Mouse (Mus musculus): ENCODE measurements at regions not wholly inside any gene's neighbourhood (a gene's known extent, or its start where the extent isn't known, plus 50 kb on each side); places are given as distances from the start of the nearest gene placed in this dataset.
A peak's percentile ranks its signal among the peaks of the same experiment; 100 is the strongest.

- ATAC-seq (ENCODE audit: low FRiP score, low read depth) = peak; percentile 37; the same call in 1 of the 2 replicates
- Histone ChIP-seq H3K27me3 (peaks cover 29% of the 10 kb centered on the region), H3K4me1 (peaks cover 43% of the 10 kb centered on the region), H3K36me3 (no peaks in the 10 kb centered on the region), H3K27ac (no peak overlapping the region), H3K4me3 (no peak overlapping the region), H3K4me2 (replicated peaks) (peak overlapping the region; percentile 64), H3K9me3 (no peaks in the 10 kb centered on the region), H3K9ac (no peak overlapping the region)
- 37% methylated on average over 11 of the region's 11 CpGs for WGBS
Observed at GRCm38 (mm10) chr2:75607010-75607915, 51.8 kb upstream of the Hnrnpa3 start.

- 7% methylated on average over 10 of the region's 10 CpGs for WGBS
- peak overlapping the region; percentile 64 for H3K4me2 ChIP-seq (replicated peaks)
- peak; percentile 39 for ATAC-seq (ENCODE audit: low FRiP score, low read depth)
Observed at GRCm38 (mm10) chr2:75607958-75608357, 51.1 kb upstream of the Hnrnpa3 start.

GRCm38 (mm10) chr2:75608482-75608881 lies 50.6 kb upstream of the Hnrnpa3 start:
- Histone ChIP-seq H3K4me1 (peaks cover 52% of the 10 kb centered on the region), H3K4me3 (peak overlapping the region; percentile 29), H3K9me3 (no peaks in the 10 kb centered on the region), H3K9ac (peak overlapping the region; percentile 39; the same call in 1 of the 2 replicates), H3K27ac (peak overlapping the region; percentile 78), H3K4me2 (replicated peaks) (peak overlapping the region; percentile 64), H3K27me3 (peaks cover 25% of the 10 kb centered on the region), H3K36me3 (no peaks in the 10 kb centered on the region)
- no peak for ATAC-seq (ENCODE audit: low FRiP score, low read depth)
- 14% methylated on average over 15 of the region's 15 CpGs for WGBS

More at GRCm38 (mm10) chr2:75607958-75608357, 51.1 kb upstream of the Hnrnpa3 start:
- H3K36me3 ChIP-seq = no peaks in the 10 kb centered on the region
- H3K9me3 ChIP-seq = no peaks in the 10 kb centered on the region
- no peak overlapping the region for H3K9ac ChIP-seq
- peaks cover 50% of the 10 kb centered on the region for H3K4me1 ChIP-seq
- H3K27me3 ChIP-seq = peaks cover 27% of the 10 kb centered on the region
- H3K4me3 ChIP-seq = peak overlapping the region; percentile 29; the same call in 1 of the 2 replicates
- peak overlapping the region; percentile 78; the same call in 1 of the 2 replicates for H3K27ac ChIP-seq

- Histone ChIP-seq H3K27ac (peak overlapping the region; percentile 78), H3K36me3 (no peaks in the 10 kb centered on the region), H3K9me3 (no peaks in the 10 kb centered on the region), H3K4me1 (peaks cover 54% of the 10 kb centered on the region), H3K27me3 (peaks cover 20% of the 10 kb centered on the region; the same call in 1 of the 2 replicates), H3K4me3 (peak overlapping the region; percentile 29), H3K4me2 (replicated peaks) (peak overlapping the region; percentile 64), H3K9ac (peak overlapping the region; percentile 50)
- ATAC-seq (ENCODE audit: low FRiP score, low read depth) = peak; percentile 74
- 8% methylated on average over 27 of the region's 27 CpGs for WGBS
Observed at GRCm38 (mm10) chr2:75609150-75609946, 49.7 kb upstream of the Hnrnpa3 start.
